Mouse (Mus musculus) limb, embryonic 14.5 days (tissue): ENCODE measurements around the gene Thy1. TPM values are rescaled to one million over a fixed set of nuclear protein-coding genes. Genes with fewer than 3 reads are reported as not detected.

Experiments
- ATAC-seq: fragments of 200-750 bp; cut with Nextera tagmentation; 2 replicates; pipeline ENCODE4 v1.8.0; 2017; ENCODE audit warnings: low read depth, moderate number of reproducible peaks, moderate TSS enrichment; ENCODE audit not compliant: low FRiP score
- DNase-seq: peaks from one replicate; pipeline ENCODE4 v3.0.0-alpha.2; 2015; ENCODE audit warnings: low spot score
- H3K27ac ChIP-seq: fragments of 300-500 bp; sonication (generic); replicated peaks from 2 replicates; pipeline ENCODE4 v1.5.1; 2014; ENCODE audit warnings: low read depth, mild to moderate bottlenecking, low read length, moderate library complexity, mixed read lengths
- H3K27me3 ChIP-seq: fragments of 300-500 bp; sonication (generic); 2 replicates; pipeline ENCODE4 v1.6.1; 2014; ENCODE audit warnings: low read length, mixed read lengths; ENCODE audit not compliant: control insufficient read depth, insufficient read depth
- H3K36me3 ChIP-seq: fragments of 300-500 bp; sonication (generic); 2 replicates; pipeline ENCODE4 v1.6.1; 2014; ENCODE audit warnings: mild to moderate bottlenecking, low read length, moderate library complexity, mixed read lengths; ENCODE audit not compliant: control insufficient read depth, insufficient read depth
- H3K4me1 ChIP-seq: fragments of 300-500 bp; sonication (generic); 2 replicates; pipeline ENCODE4 v1.6.1; 2014; ENCODE audit warnings: antibody characterized with exemption, low read length, mixed read lengths; ENCODE audit not compliant: control insufficient read depth, insufficient read depth
- H3K4me2 ChIP-seq: fragments of 300-500 bp; sonication (generic); replicated peaks from 2 replicates; pipeline ENCODE4 v1.6.1; 2014; ENCODE audit warnings: low read depth, mild to moderate bottlenecking, low read length, moderate library complexity; ENCODE audit not compliant: severe bottlenecking
- H3K4me3 ChIP-seq: fragments of 300-500 bp; sonication (generic); replicated peaks from 2 replicates; pipeline ENCODE4 v1.5.1; 2014; ENCODE audit warnings: low read length
- H3K9ac ChIP-seq: fragments of 300-500 bp; sonication (generic); 2 replicates; pipeline ENCODE4 v1.6.1; 2014; ENCODE audit warnings: mild to moderate bottlenecking, low read depth, low read length, moderate library complexity; ENCODE audit not compliant: severe bottlenecking
- H3K9me3 ChIP-seq: fragments of 300-500 bp; sonication (generic); 2 replicates; pipeline ENCODE4 v1.6.1; 2016; ENCODE audit warnings: low read length; ENCODE audit not compliant: control insufficient read depth
- POLR2A ChIP-seq: fragments of 200-500 bp; IDR thresholded peaks from 2 replicates; pipeline ENCODE4 v1.8.0; 2012; ENCODE audit warnings: inconsistent platforms, mild to moderate bottlenecking, moderate library complexity, borderline replicate concordance; ENCODE audit not compliant: insufficient read depth, insufficient read length; ENCODE audit errors: extremely low read depth
- WGBS: fragments of 180-500 bp; shearing (Covaris S2); extraction: QIAGEN DNeasy Blood & Tissue Kit; methylation state at CpG from one replicate; pipeline ENCODE4 v1.1.7; 2014; 5-methylcytosine and 5-hydroxymethylcytosine counted together
- polyA plus RNA-seq, 2 experiments: library from polyadenylated mRNA; depleted of rRNA in 1 of 2; stranded (reverse) in 1 of 2; unstranded in 1 of 2; fragments of >200 nt; fragmentation: Nextera tagmentation in 1 of 2; extraction: Ambion mirVana in 1 of 2; gene quantifications; 2 replicates each; pipeline versions ENCODE4 v1.2.1 to v1.2.3; 2012 to 2014

Thy1 gene
- polyA plus RNA-seq, 2 experiments, result 17.2 to 49.8 TPM

- no peak overlapping the region for H3K4me3 ChIP-seq
- ATAC-seq, result no peak
- no peaks in the 10 kb centered on the region for H3K4me1 ChIP-seq
- no peaks in the 10 kb centered on the region for H3K36me3 ChIP-seq
- TF ChIP-seq POLR2A, result no peak
- no peaks in the 10 kb centered on the region for H3K27me3 ChIP-seq
- no peak overlapping the region for H3K4me2 ChIP-seq
- H3K9me3 ChIP-seq, result no peaks in the 10 kb centered on the region
- no peak overlapping the region for H3K9ac ChIP-seq
- H3K27ac ChIP-seq, result no peak overlapping the region
- no peak for DNase-seq
- 91% methylated on average over 5 of the region's 5 CpGs for WGBS
These were observed 9.9 kb upstream of the Thy1 start for GRCm38 (mm10) chr9:44033317-44033716.

GRCm38 (mm10) chr9:44033957-44034727, 9.0 kb upstream of the Thy1 start:
- Histone ChIP-seq H3K9ac (no peak overlapping the region), H3K27me3 (no peaks in the 10 kb centered on the region), H3K4me1 (no peaks in the 10 kb centered on the region), H3K4me3 (no peak overlapping the region), H3K27ac (no peak overlapping the region), H3K36me3 (no peaks in the 10 kb centered on the region), H3K4me2 (no peak overlapping the region), H3K9me3 (no peaks in the 10 kb centered on the region)
- DNase-seq (no peak), ATAC-seq (no peak)
- no peak for TF ChIP-seq POLR2A
- WGBS, result 53% methylated on average over 13 of the region's 13 CpGs

DNA sequence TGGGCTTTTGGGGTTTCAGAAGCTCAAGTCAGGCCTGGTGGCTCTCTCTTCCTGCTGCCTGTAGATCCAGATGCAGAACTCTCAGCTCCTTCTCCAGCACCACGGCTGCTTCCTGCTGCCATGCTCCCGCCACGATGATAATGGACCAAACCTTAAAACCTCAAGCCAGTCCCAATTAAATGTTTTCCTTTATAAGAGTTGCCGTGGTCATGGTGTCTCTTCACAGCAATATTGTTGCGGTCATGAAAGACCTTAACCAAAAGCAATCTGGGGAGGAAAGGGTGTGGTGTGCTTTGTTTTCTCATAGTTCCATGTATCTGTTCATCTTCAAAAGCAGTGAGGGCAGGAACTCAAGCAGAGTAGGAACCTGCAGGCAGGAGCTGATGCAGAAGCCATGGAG, 6.1 kb upstream of the Thy1 start:
- no peak for DNase-seq
- TF ChIP-seq POLR2A, result no peak
- Histone ChIP-seq H3K9me3 (no peaks in the 10 kb centered on the region), H3K27me3 (no peaks in the 10 kb centered on the region), H3K4me2 (no peak overlapping the region), H3K27ac (no peak overlapping the region), H3K4me1 (no peaks in the 10 kb centered on the region), H3K36me3 (no peaks in the 10 kb centered on the region), H3K9ac (no peak overlapping the region), H3K4me3 (no peak overlapping the region)
- 79% methylated on average over 5 of the region's 5 CpGs for WGBS
- ATAC-seq, result no peak

DNA sequence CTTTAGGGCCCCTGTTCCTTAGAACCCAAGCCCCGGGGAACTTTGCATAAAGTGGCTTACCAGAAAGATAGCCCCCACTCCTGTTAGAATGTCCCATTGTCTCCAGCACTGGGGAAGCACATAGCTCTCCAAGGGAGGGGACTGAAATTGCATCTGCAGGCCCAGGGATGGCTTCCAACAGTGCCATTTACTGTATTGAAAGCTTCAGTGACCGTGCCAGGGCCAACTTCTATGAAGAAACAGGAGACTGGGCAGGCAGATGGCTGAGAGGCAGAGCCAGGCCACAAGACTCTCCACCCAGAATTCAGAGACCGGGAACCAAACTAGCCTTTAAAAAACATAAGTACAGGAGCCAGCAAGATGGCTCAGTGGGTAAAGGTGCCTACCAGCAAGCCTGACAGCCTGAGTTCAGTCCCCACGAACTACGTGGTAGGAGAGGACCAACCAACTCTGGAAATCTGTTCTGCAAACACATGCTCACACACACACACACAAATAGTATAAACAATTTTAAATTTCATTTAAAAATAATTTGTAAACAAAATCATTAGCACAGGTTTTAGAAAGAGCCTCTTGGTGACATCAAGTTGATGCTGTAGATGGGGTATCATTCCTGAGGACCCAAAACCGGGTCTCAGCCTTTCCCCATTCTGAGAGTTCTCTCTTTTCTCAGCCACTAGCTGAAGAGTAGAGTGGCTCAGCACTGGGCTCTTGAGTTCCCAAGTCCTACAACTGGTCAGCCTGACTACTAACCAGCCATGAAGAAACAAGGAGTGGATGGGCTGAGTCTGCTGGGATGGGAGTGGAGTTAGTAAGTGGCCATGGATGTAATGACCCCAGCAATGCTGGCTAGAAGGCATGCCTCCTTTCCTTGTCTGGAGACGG, 1.4 kb upstream of the Thy1 start:
- peaks cover 10% of the 10 kb centered on the region; the same call in 1 of the 2 replicates for H3K4me1 ChIP-seq
- peaks cover 23% of the 10 kb centered on the region for H3K27me3 ChIP-seq
- H3K27ac ChIP-seq, result no peak overlapping the region
- H3K36me3 ChIP-seq, result no peaks in the 10 kb centered on the region
- no peak overlapping the region for H3K4me2 ChIP-seq
- WGBS, result 68% methylated on average over 7 of the region's 7 CpGs
- no peak for DNase-seq
- no peak for ATAC-seq
- H3K9me3 ChIP-seq, result no peaks in the 10 kb centered on the region
- no peak for TF ChIP-seq POLR2A
- H3K9ac ChIP-seq, result no peak overlapping the region
- no peak overlapping the region for H3K4me3 ChIP-seq

GRCm38 (mm10) chr9:44042396-44042680, 846 bp upstream of the Thy1 start:
- no peak for TF ChIP-seq POLR2A
- 77% methylated on average over 1 of the region's 1 CpGs for WGBS

More at GRCm38 (mm10) chr9:44042396-44042680, 846 bp upstream of the Thy1 start:
- DNase-seq, result no peak
- no peak overlapping the region for H3K4me2 ChIP-seq
- H3K4me3 ChIP-seq, result no peak overlapping the region
- H3K36me3 ChIP-seq, result no peaks in the 10 kb centered on the region
- H3K9ac ChIP-seq, result no peak overlapping the region
- no peaks in the 10 kb centered on the region for H3K9me3 ChIP-seq
- no peak overlapping the region for H3K27ac ChIP-seq
- peaks cover 23% of the 10 kb centered on the region for H3K27me3 ChIP-seq
- H3K4me1 ChIP-seq, result peaks cover 10% of the 10 kb centered on the region; the same call in 1 of the 2 replicates
- no peak for ATAC-seq
